Mouse (Mus musculus): Measurements from ENCODE around the gene A230050P20Rik.

GRCm38 (mm10) chr9:20898511-20899073 is 30.1 kb downstream of the A230050P20Rik start, which contains the start of gene Eif3g:
- peak; percentile 96 for TF ChIP-seq CTCF (IDR thresholded peaks at IDR 0.05; ENCODE audit: control insufficient read depth, insufficient read depth, insufficient read length)
- no peak for TF ChIP-seq MYOG (IDR thresholded peaks at IDR 0.05; ENCODE audit: control insufficient read depth, extremely low read depth, insufficient read length)
- no peak for TF ChIP-seq CEBPB (IDR thresholded peaks at IDR 0.05; ENCODE audit: low read depth)
- peak; percentile 61 for TF ChIP-seq MAX (IDR thresholded peaks at IDR 0.05)
- TF ChIP-seq USF1 (IDR thresholded peaks at IDR 0.05; ENCODE audit: low read depth) = no peak

Data from C2C12 (cell line).